Mouse (Mus musculus): ENCODE measurements around the gene Clpsl2. TPM values are rescaled to one million over a fixed set of nuclear protein-coding genes. Genes with fewer than 3 reads are reported as not detected.
A peak's percentile ranks its signal among the peaks of the same experiment; 100 is the strongest.
"Not testable (repeated sequence)": the region's sequence is repeated elsewhere in the genome, so short reads cannot be mapped to it uniquely, and the experiment has no call there.

The Clpsl2 gene
- polyA plus RNA-seq, 1 experiment from 2014 or later, result not detected

DNA sequence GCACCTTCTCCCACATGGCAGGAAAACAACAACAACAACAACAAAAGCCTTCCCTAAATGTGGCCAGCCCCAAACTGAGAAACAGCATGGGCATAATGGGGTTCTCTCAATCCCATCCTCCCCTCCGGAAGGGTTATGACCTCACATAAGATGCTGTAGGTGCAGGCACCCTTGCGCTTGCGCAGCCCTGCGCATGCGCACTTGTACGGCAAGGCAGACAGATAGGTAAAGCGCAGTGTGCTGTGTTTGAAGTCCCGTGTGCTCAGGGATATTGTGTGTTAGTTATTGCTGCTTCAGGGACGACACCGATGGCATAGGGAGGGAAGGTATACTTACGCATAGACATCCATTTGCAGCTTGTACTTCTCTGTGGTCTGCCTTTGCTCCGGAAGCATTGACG lies 15.9 kb upstream of the Clpsl2 start:
- Histone ChIP-seq H3K27me3 (replicated peaks; ENCODE audit: control insufficient read depth, insufficient read depth, low read length) (no peaks in the 10 kb centered on the region), H3K9ac (ENCODE audit: low read depth, low read length) (no peak overlapping the region), H3K27ac (replicated peaks; ENCODE audit: low read depth, low read length) (no peak overlapping the region), H3K4me1 (ENCODE audit: control insufficient read depth, insufficient read depth, low read length) (no peaks in the 10 kb centered on the region), H3K4me3 (ENCODE audit: low read depth, low read length) (no peak overlapping the region), H3K9me3 (ENCODE audit: control insufficient read depth, low read length) (peaks cover under 1% of the 10 kb centered on the region; the same call in 1 of the 2 replicates), H3K4me2 (ENCODE audit: low read depth, low read length) (no peak overlapping the region), H3K36me3 (ENCODE audit: control insufficient read depth, insufficient read depth, low read length) (no peaks in the 10 kb centered on the region)
- ATAC-seq (ENCODE audit: low read depth), result no peak
- WGBS, result 91% methylated on average over 13 of the region's 13 CpGs
- DNase-seq (ENCODE audit: low spot score), result no peak

DNA sequence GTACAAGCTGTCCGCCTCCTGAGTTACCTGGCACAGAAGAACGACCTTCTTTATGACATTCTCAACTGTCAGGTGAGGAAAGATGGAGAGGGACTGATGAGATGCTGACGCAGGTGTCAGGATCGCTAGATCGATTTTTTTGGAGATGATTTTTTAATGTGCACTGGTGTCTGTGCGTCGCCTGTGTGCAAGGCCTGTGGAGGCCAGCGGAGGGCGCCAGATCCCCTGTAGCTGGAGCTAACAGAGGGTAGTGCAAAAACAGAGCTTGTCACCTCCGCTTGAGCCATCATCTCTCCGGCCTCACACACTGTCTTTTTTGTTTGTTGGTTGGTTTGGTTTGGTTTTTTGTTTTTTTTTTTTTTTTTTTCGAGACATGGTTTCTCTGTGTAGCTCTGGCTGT lies 11.3 kb upstream of the Clpsl2 start:
- WGBS, result 44% methylated on average over 12 of the region's 12 CpGs
- no peak overlapping the region for H3K27ac ChIP-seq (replicated peaks; ENCODE audit: low read depth, low read length)
- H3K9me3 ChIP-seq (ENCODE audit: control insufficient read depth, low read length), result peaks cover 30% of the 10 kb centered on the region
- no peak overlapping the region for H3K4me2 ChIP-seq (ENCODE audit: low read depth, low read length)
- H3K4me1 ChIP-seq (ENCODE audit: control insufficient read depth, insufficient read depth, low read length), result no peaks in the 10 kb centered on the region
- DNase-seq (ENCODE audit: low spot score) (no peak), ATAC-seq (ENCODE audit: low read depth) (no peak)
- H3K4me3 ChIP-seq (ENCODE audit: low read depth, low read length), result no peak overlapping the region
- no peak overlapping the region for H3K9ac ChIP-seq (ENCODE audit: low read depth, low read length)
- no peaks in the 10 kb centered on the region for H3K27me3 ChIP-seq (replicated peaks; ENCODE audit: control insufficient read depth, insufficient read depth, low read length)
- H3K36me3 ChIP-seq (ENCODE audit: control insufficient read depth, insufficient read depth, low read length), result no peaks in the 10 kb centered on the region

DNA sequence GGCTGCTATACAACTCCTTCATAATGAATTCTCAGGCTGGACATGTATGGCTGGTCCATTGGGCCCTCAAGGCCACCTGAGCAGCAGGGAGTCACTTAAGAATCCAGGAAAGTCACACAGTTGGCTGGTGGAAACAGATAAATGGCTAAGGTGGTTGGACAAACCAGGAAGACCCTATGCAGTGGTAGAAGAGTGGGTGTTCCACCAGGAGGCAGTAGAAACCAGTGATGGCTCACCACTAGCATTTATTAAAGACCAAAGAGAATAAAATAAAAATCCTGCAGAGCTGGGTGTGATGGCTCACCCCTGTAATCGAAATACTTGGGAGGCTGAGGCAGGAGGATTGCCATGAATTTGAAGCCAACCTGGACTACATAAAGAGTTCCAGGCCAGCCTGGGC lies 2.3 kb upstream of the Clpsl2 start:
- H3K9ac ChIP-seq (ENCODE audit: low read depth, low read length), result no peak overlapping the region
- peaks cover under 1% of the 10 kb centered on the region; the same call in 1 of the 2 replicates for H3K9me3 ChIP-seq (ENCODE audit: control insufficient read depth, low read length)
- H3K27me3 ChIP-seq (replicated peaks; ENCODE audit: control insufficient read depth, insufficient read depth, low read length), result no peaks in the 10 kb centered on the region
- no peak for ATAC-seq (ENCODE audit: low read depth)
- H3K27ac ChIP-seq (replicated peaks; ENCODE audit: low read depth, low read length), result no peak overlapping the region
- DNase-seq (ENCODE audit: low spot score), result no peak
- 84% methylated on average over 1 of the region's 1 CpGs for WGBS
- H3K36me3 ChIP-seq (ENCODE audit: control insufficient read depth, insufficient read depth, low read length), result no peaks in the 10 kb centered on the region
- no peak overlapping the region for H3K4me3 ChIP-seq (ENCODE audit: low read depth, low read length)
- no peak overlapping the region for H3K4me2 ChIP-seq (ENCODE audit: low read depth, low read length)
- H3K4me1 ChIP-seq (ENCODE audit: control insufficient read depth, insufficient read depth, low read length), result no peaks in the 10 kb centered on the region

DNA sequence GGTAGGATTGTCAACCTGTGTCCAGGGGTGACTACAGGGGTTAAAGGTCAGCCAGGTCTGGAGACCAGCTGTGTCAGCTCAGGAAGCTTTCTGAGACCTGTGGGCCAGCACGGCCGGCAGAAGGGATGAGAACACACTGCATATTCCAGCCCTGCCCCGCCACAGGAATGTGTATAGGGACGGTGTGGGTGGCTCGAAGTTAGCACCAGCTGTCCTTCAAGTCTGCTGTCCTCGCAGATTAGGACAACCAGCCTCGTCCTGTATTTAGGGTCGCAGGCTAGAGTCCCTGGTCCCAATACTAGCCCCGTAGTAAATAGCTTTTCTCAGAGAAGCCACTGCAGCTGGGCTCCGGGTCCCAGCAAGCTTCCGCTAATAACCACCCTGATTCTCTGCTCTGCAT lies 661 bp upstream of the Clpsl2 start:
- Histone ChIP-seq H3K4me1 (ENCODE audit: control insufficient read depth, insufficient read depth, low read length) (0 out of 2 replicates have a peak, but pooled peaks cover 5% of the 10 kb centered on the region), H3K9ac (ENCODE audit: low read depth, low read length) (no peak overlapping the region), H3K4me3 (ENCODE audit: low read depth, low read length) (no peak overlapping the region), H3K36me3 (ENCODE audit: control insufficient read depth, insufficient read depth, low read length) (no peaks in the 10 kb centered on the region), H3K4me2 (ENCODE audit: low read depth, low read length) (no peak overlapping the region), H3K9me3 (ENCODE audit: control insufficient read depth, low read length) (no peaks in the 10 kb centered on the region), H3K27me3 (replicated peaks; ENCODE audit: control insufficient read depth, insufficient read depth, low read length) (no peaks in the 10 kb centered on the region), H3K27ac (replicated peaks; ENCODE audit: low read depth, low read length) (no peak overlapping the region)
- ATAC-seq (ENCODE audit: low read depth) (no peak), DNase-seq (ENCODE audit: low spot score) (no peak)
- 58% methylated on average over 10 of the region's 11 CpGs for WGBS

DNA sequence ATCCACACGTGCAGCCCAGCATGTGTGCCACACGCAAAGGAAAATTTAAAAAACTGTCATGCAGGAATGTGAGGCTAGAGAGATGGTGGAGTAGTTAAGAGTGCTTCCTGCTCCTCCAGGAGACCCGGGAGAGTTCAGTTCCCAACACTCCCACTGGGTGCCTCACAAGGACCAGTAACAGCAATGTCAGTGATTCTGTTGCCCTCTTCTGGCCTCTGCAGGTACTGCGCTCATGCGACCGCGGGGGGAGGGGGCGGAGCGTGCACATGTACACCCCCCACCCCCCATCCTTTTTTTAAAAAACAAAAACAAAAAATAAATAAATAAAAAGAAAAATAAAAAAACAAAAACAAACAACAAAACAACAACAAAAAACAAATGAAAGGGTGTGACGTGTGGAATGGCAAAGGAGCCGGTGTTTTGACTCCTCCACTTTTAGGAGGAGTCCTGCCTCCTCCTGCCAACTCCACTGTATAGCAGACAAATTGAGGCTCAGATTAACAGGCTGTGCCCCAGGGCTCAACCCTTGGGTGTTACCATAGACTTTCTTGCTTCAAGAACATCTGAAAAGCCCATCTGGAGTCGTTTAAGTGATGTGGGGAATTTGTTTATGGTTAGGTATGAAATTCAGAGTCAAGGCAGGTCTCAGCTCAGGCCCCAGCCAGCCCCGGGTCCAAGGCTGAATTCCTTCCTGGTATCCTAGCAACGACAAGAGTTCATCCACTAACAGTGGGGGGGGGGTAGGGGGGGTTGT lies 4.0 kb downstream of the Clpsl2 start:
- peaks cover 14% of the 10 kb centered on the region; the same call in 1 of the 2 replicates for H3K4me1 ChIP-seq (ENCODE audit: control insufficient read depth, insufficient read depth, low read length)
- WGBS, result 2% methylated on average over 14 of the region's 14 CpGs
- H3K9me3 ChIP-seq (ENCODE audit: control insufficient read depth, low read length), result no peaks in the 10 kb centered on the region
- DNase-seq (ENCODE audit: low spot score), result peak; percentile 90
- ATAC-seq (ENCODE audit: low read depth), result peak; percentile 54; the same call in 1 of the 2 replicates
- H3K36me3 ChIP-seq (ENCODE audit: control insufficient read depth, insufficient read depth, low read length), result no peaks in the 10 kb centered on the region
- H3K27ac ChIP-seq (replicated peaks; ENCODE audit: low read depth, low read length), result no peak overlapping the region
- H3K27me3 ChIP-seq (replicated peaks; ENCODE audit: control insufficient read depth, insufficient read depth, low read length), result no peaks in the 10 kb centered on the region
- no peak overlapping the region for H3K4me3 ChIP-seq (ENCODE audit: low read depth, low read length)
- H3K4me2 ChIP-seq (ENCODE audit: low read depth, low read length), result no peak overlapping the region
- H3K9ac ChIP-seq (ENCODE audit: low read depth, low read length), result no peak overlapping the region

DNA sequence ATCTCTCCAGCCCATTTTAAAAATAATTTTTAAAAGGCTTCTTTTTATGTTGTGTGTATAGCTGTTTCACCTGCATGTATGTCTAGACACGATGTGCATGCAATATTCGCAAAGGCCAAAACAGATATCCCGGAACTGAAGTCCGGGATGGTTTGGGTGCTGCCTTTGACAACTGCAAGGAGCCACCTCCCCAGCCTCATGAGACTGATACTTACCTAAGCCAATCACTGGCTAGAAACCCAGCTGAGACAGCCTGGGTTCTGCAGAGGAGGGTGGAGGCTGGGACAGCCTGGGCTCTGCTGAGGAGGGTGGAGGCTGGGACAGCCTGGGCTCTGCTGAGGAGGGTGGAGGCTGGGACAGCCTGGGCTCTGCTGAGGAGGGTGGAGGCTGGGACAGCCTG lies 4.8 kb downstream of the Clpsl2 start:
- H3K36me3 ChIP-seq (ENCODE audit: control insufficient read depth, insufficient read depth, low read length); H3K9ac ChIP-seq (ENCODE audit: low read depth, low read length); H3K27ac ChIP-seq (replicated peaks; ENCODE audit: low read depth, low read length); DNase-seq (ENCODE audit: low spot score); H3K9me3 ChIP-seq (ENCODE audit: control insufficient read depth, low read length); H3K4me2 ChIP-seq (ENCODE audit: low read depth, low read length); ATAC-seq (ENCODE audit: low read depth); H3K4me3 ChIP-seq (ENCODE audit: low read depth, low read length); H3K27me3 ChIP-seq (replicated peaks; ENCODE audit: control insufficient read depth, insufficient read depth, low read length): not testable (repeated sequence)
- WGBS, result 82% methylated on average over 4 of the region's 4 CpGs
- peaks cover 14% of the 10 kb centered on the region; the same call in 1 of the 2 replicates for H3K4me1 ChIP-seq (ENCODE audit: control insufficient read depth, insufficient read depth, low read length)

- Histone ChIP-seq H3K4me2 (ENCODE audit: low read depth, low read length) (no peak overlapping the region), H3K4me3 (ENCODE audit: low read depth, low read length) (no peak overlapping the region), H3K9ac (ENCODE audit: low read depth, low read length) (no peak overlapping the region), H3K4me1 (ENCODE audit: control insufficient read depth, insufficient read depth, low read length) (peaks cover 14% of the 10 kb centered on the region; the same call in 1 of the 2 replicates), H3K27ac (replicated peaks; ENCODE audit: low read depth, low read length) (peak overlapping the region; percentile 52), H3K36me3 (ENCODE audit: control insufficient read depth, insufficient read depth, low read length) (no peaks in the 10 kb centered on the region), H3K27me3 (replicated peaks; ENCODE audit: control insufficient read depth, insufficient read depth, low read length) (no peaks in the 10 kb centered on the region), H3K9me3 (ENCODE audit: control insufficient read depth, low read length) (no peaks in the 10 kb centered on the region)
- ATAC-seq (ENCODE audit: low read depth) (peak; percentile 64; the same call in 1 of the 2 replicates), DNase-seq (ENCODE audit: low spot score) (peak; percentile 85)
- 48% methylated on average over 6 of the region's 6 CpGs for WGBS
Measured at GRCm38 (mm10) chr17:28556635-28557396, 7.6 kb downstream of the Clpsl2 start.

- H3K4me1 ChIP-seq (ENCODE audit: control insufficient read depth, insufficient read depth, low read length), result peaks cover 13% of the 10 kb centered on the region; the same call in 1 of the 2 replicates
Measured at GRCm38 (mm10) chr17:28557772-28558171, 8.6 kb downstream of the Clpsl2 start.

More at GRCm38 (mm10) chr17:28557772-28558171, 8.6 kb downstream of the Clpsl2 start:
- H3K36me3 ChIP-seq (ENCODE audit: control insufficient read depth, insufficient read depth, low read length), result no peaks in the 10 kb centered on the region
- no peak overlapping the region for H3K9ac ChIP-seq (ENCODE audit: low read depth, low read length)
- H3K4me3 ChIP-seq (ENCODE audit: low read depth, low read length), result no peak overlapping the region
- no peak overlapping the region for H3K27ac ChIP-seq (replicated peaks; ENCODE audit: low read depth, low read length)
- WGBS, result 56% methylated on average over 6 of the region's 6 CpGs
- ATAC-seq (ENCODE audit: low read depth) (no peak), DNase-seq (ENCODE audit: low spot score) (peak; percentile 39)
- H3K27me3 ChIP-seq (replicated peaks; ENCODE audit: control insufficient read depth, insufficient read depth, low read length), result no peaks in the 10 kb centered on the region
- no peak overlapping the region for H3K4me2 ChIP-seq (ENCODE audit: low read depth, low read length)
- H3K9me3 ChIP-seq (ENCODE audit: control insufficient read depth, low read length), result no peaks in the 10 kb centered on the region
